Mouse (Mus musculus) CD4-positive, CD25-positive, alpha-beta regulatory T cell, adult 2 months (primary cell): ENCODE results near the gene Asb1.

ENCODE experiments used
- DNase-seq: peaks from one replicate; pipeline ENCODE4 v3.0.0-alpha.2; 2012; ENCODE audit warnings: low read depth, low spot score

Gene Asb1

GRCm38 (mm10) chr1:91540271-91540826, at the start of gene Asb1:
Gene Asb1, plus strand, starts transcription at chr1:91540544.
- peak; percentile 93 for DNase-seq

GRCm38 (mm10) chr1:91492740-91493139, 47.6 kb upstream of the Asb1 start:
- no peak for DNase-seq

DNA sequence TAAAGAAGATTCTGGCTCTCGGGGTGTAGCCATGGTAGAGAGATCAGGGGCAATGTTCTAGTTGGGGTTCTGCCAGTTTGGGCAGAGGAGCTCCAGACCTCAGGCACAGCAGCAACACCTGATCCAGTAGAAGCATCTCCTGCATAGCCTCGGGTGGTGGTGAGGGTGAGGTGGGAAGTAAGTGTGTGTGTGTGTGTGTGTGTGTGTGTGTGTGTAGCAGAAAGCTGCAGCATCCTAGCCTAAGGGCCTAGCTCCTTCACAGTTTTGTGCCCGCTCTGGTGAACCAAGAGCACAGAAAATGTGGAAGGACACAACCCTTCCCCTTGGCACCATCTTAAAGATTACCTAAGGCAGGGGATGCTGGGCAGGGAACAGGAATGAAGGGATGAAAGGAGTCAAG, 46.4 kb upstream of the Asb1 start:
- DNase-seq = peak; percentile 21

- peak; percentile 94 for DNase-seq
Observed at GRCm38 (mm10) chr1:91494457-91495140, 45.7 kb upstream of the Asb1 start, which contains the start of gene Traf3ip1. Gene Traf3ip1, plus strand, starts transcription at chr1:91494647.

GRCm38 (mm10) chr1:91495321-91495720, 45.0 kb upstream of the Asb1 start:
- DNase-seq = no peak

- no peak for DNase-seq
Observed at GRCm38 (mm10) chr1:91498579-91498978, 41.8 kb upstream of the Asb1 start.

GRCm38 (mm10) chr1:91504615-91505014, 35.7 kb upstream of the Asb1 start:
- DNase-seq = no peak

- no peak for DNase-seq
Observed at GRCm38 (mm10) chr1:91514916-91515315, 25.4 kb upstream of the Asb1 start.

DNA sequence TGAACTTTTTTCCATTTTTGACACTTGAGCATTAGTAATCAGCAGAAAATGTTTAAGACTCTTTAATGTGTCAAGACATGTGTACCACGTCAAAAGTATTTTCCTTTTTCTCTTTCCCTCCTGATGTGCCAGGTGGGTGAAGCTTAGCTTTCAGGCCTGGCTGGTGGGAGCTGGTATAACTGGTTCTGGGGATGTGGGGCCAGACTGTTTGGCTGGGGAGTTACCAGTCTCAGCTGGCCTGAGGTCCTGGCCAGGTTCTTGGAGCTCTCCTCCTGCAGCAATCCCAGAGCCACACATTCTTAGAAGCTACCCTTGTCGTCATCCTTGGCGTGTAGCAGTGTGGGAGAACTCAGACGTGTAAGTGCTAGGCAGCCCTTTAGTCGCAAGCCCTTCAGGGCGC, 24.7 kb upstream of the Asb1 start:
- DNase-seq = no peak

GRCm38 (mm10) chr1:91523759-91524158, 16.6 kb upstream of the Asb1 start:
- DNase-seq = peak; percentile 83

GRCm38 (mm10) chr1:91525838-91526237, 14.5 kb upstream of the Asb1 start:
- no peak for DNase-seq

- DNase-seq = no peak
Observed at GRCm38 (mm10) chr1:91530166-91530565, 10.2 kb upstream of the Asb1 start.

DNA sequence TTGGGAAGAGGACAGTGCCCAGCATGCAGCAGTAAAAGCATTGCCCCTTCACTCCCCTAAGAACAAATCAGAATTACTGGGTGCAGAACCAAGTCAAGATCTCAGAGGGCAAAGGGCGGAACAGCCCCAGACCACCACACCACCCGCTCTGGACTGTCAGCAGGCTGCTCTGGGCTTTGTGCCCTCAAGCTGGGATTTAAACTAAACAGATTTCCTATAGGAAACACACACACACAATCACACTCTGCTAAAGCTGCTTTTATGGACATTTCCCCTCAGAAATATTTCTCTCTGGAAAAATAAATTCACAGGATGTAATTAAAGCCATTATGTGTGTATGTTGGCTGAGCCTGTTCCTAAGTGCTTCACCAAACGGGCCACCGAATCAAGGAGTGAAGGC, 8.1 kb upstream of the Asb1 start:
- DNase-seq = no peak

DNA sequence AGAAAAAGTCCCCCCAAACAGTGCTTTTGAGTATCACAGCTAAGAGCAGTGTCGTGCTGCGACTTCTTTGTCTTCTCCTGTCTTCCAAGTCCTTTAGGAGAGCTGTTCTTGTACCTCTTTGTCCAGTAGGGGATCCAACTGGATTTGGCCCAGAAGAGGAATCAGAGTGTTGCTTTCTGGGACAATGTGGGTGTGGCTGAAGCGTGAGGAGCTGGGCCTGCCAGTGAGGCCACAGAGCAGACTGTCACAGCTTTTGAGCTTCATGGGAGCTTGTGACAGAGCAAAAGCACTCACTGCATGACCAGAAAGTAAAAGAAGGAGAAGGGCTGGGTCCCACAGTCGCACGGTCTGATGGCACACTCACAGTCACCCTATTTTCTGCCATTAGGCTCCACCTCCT, 7.5 kb upstream of the Asb1 start:
- no peak for DNase-seq

- DNase-seq = no peak
Observed at GRCm38 (mm10) chr1:91533483-91533882, 6.9 kb upstream of the Asb1 start.

DNA sequence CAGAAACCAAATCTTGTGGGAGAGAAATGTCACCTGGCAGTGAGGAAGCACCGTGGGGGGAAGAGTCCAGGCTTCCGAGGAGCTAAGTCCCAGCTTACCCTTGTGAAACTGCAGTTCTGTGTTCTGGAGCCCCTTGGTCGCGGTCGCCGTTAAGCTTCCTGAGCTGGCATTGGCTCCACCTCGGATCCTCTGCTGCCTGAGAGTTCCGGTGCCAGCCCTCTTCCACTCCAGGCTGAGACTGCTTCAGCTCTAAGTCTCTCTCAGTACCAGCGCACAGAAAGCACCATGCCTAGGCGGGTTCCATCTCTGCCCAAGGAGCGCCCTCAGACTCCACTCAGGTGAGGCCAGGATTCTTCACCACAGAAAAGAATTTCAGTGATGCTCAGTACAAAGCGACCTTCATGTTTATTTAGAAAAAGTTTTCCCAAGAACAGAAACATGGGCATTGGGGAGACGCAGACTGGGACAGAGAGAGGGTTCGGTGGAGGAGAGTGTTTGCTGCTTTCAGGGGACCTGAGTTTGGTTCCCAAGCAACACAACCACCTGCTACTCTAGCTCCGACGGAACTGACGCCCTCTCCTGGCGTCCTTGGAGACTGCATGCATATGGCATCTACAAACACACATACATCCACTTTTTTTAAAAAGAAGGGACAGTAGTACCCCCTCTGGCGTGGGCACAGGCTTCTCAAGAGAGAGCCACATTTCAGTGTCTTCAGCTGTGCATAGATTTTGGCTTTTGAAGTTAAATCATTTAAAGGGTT, 6.2 kb upstream of the Asb1 start:
- peak; percentile 11 for DNase-seq

DNA sequence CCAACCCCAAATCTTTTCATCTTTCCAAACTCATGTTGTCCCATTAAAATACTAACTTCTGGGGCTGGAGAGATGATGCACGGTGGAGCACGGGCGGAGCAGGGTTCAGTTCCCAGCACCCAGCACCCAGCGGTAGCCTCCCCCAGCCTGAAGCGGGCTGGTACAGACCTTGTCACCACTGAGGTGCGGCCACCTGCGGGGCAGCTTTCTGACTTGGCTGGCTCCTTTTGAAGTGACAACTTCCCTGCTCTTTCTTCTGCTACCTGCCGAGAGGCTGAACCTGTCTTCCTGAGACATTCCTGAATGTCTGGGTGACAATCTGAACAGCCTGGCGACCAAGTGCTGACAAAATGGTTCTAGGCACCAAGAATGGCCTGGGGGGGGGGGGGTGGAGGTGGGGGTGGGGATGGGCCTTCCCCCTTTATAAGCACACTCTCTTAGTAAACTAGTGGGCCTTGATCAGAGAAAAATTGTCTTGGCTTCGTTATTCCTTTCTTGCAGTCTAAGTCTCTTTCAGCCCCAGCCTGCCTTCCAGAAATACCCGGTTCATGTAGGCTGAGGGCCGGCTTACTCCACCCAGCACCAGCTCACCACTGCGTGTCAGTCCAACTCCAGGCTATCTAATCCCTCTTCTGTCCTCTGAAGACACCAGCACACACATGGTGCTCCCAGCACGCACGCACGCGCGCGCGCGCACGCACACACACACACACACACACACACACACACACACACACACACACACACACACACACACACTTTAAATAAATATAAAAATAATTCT, 2.4 kb upstream of the Asb1 start:
- no peak for DNase-seq

GRCm38 (mm10) chr1:91538570-91538929, 1.8 kb upstream of the Asb1 start:
- no peak for DNase-seq

GRCm38 (mm10) chr1:91539246-91539645, 1.1 kb upstream of the Asb1 start:
- DNase-seq = no peak

- peak; percentile 42 for DNase-seq
Observed at GRCm38 (mm10) chr1:91539704-91540270, 557 bp upstream of the Asb1 start.

- no peak for DNase-seq
Observed at GRCm38 (mm10) chr1:91541042-91541592, 773 bp downstream of the Asb1 start.
